9 mouse cellular contexts compared by ENCODE assay signal in genomic region chr9:64119898-64120297, GRCm38 (mm10). TPM values are rescaled to one million over a fixed set of nuclear protein-coding genes. Genes with fewer than 3 reads are reported as not detected.
DNase-seq lines count a peak whose midpoint lies in the region; ATAC-seq and TF ChIP-seq lines count a peak whose summit lies in the region.
"Had no signal": no experiment of that assay in that cellular context is flagged by ENCODE, and none has a peak within 500 bp of the region (broad histone marks: within the 10 kb centered on the region; RNA-seq: fewer than 3 reads in every experiment).

No protein-coding gene starts in this region.

- peaks cover 7% of the 10 kb centered on the region for H3K4me1 ChIP-seq in midbrain, embryonic 10.5 days
- H3K4me1 ChIP-seq in midbrain, embryonic 13.5 days (replicated peaks) = no peaks in the 10 kb centered on the region
- H3K4me1 ChIP-seq in lung, adult 2 months (ENCODE audit: control insufficient read depth, insufficient read depth, low read length) = no peaks in the 10 kb centered on the region; the same call in 1 of the 2 replicates
- H3K4me1 ChIP-seq: neural tube, embryonic 13.5 days had no signal

- H3K27ac ChIP-seq in midbrain, embryonic 10.5 days (replicated peaks) = no peak overlapping the region
- no peak overlapping the region for H3K27ac ChIP-seq in midbrain, embryonic 13.5 days
- H3K27ac ChIP-seq: neural tube, embryonic 13.5 days had no signal

- TF ChIP-seq CTCF in lung, adult 2 months (IDR thresholded peaks at IDR 0.05; ENCODE audit: insufficient read depth, low read length) = peak; percentile 79

- no peak overlapping the region for H3K9ac ChIP-seq in midbrain, embryonic 13.5 days (replicated peaks)
- H3K9ac ChIP-seq: neural tube, embryonic 13.5 days had no signal

- no peak overlapping the region for H3K4me2 ChIP-seq in midbrain, embryonic 13.5 days (replicated peaks)
- H3K4me2 ChIP-seq: neural tube, embryonic 13.5 days had no signal

- WGBS in midbrain, embryonic 10.5 days = 33% methylated on average over 8 of the region's 8 CpGs
- WGBS in midbrain, embryonic 13.5 days = 37% methylated on average over 8 of the region's 8 CpGs
- WGBS in lung, adult 2 months = 31% methylated on average over 8 of the region's 8 CpGs

- H3K9me3 ChIP-seq in midbrain, embryonic 10.5 days (replicated peaks) = no peaks in the 10 kb centered on the region
- H3K9me3 ChIP-seq in midbrain, embryonic 13.5 days = no peaks in the 10 kb centered on the region
- H3K9me3 ChIP-seq: neural tube, embryonic 13.5 days had no signal

- peak; percentile 60 for DNase-seq in midbrain, embryonic 10.5 days (ENCODE audit: low spot score)
- DNase-seq in Muller cell, postnatal 12 days (ENCODE audit: inconsistent ontology term) = peak; percentile 53
- DNase-seq in c-Kit-positive CD71-negative TER-119-negative erythroid progenitor cells, embryonic 14.5 days (ENCODE audit: low read depth) = peak; percentile 80
- peak; percentile 30 for DNase-seq in hindlimb bud, embryonic 11.5 days (ENCODE audit: extremely low spot score, low read depth, low spot score)
- peak; percentile 37 for DNase-seq in lung, adult 2 months
- DNase-seq in spleen, postnatal 36 days (ENCODE audit: low spot score in 2 of 2) = peak; percentile 19 to 27

- H3K4me3 ChIP-seq in midbrain, embryonic 10.5 days = no peak overlapping the region
- no peak overlapping the region for H3K4me3 ChIP-seq in midbrain, embryonic 13.5 days (replicated peaks)
- no peak overlapping the region for H3K4me3 ChIP-seq in lung, adult 2 months (replicated peaks; ENCODE audit: extremely low read depth, low read depth, low read length)
- H3K4me3 ChIP-seq: neural tube, embryonic 13.5 days had no signal

- TF ChIP-seq POLR2A in lung, adult 2 months (IDR thresholded peaks at IDR 0.05; ENCODE audit: borderline replicate concordance, extremely low read depth, low read depth, low read length) = no peak

- H3K36me3 ChIP-seq in midbrain, embryonic 10.5 days = no peaks in the 10 kb centered on the region
- no peaks in the 10 kb centered on the region for H3K36me3 ChIP-seq in midbrain, embryonic 13.5 days
- H3K36me3 ChIP-seq: neural tube, embryonic 13.5 days had no signal

- ATAC-seq in midbrain, embryonic 13.5 days = no peak

- no peaks in the 10 kb centered on the region for H3K27me3 ChIP-seq in midbrain, embryonic 10.5 days (ENCODE audit: low read depth, poor library complexity, severe bottlenecking)
- no peaks in the 10 kb centered on the region for H3K27me3 ChIP-seq in midbrain, embryonic 13.5 days
- H3K27me3 ChIP-seq: neural tube, embryonic 13.5 days had no signal

RNA-seq across cellular contexts. Expression of gene Lctl, which starts 3.0 kb away (rescaled TPM):
- polyA plus RNA-seq in midbrain, embryonic 10.5 days (2016; fragmentation: Nextera tagmentation; extraction: Ambion mirVana) = 0.14 TPM in 1 of 2 replicates, not detected in the other
- polyA plus RNA-seq in midbrain, embryonic 13.5 days (2015; fragmentation: Nextera tagmentation; extraction: Ambion mirVana) = not detected in 2 replicates
- polyA plus RNA-seq in lung, adult 2 months (2012; rRNA removed) = 2.9 TPM in 2 replicates
- polyA plus RNA-seq: heart, embryonic 14.5 days; neural tube, embryonic 13.5 days had no signal

RNA-seq across cellular contexts. Expression of gene Zwilch, which starts 53.0 kb away (rescaled TPM):
- polyA plus RNA-seq in midbrain, embryonic 10.5 days (2016; fragmentation: Nextera tagmentation; extraction: Ambion mirVana) = 42.6 and 42.8 TPM in 2 replicates
- 9.3 and 10.9 TPM in 2 replicates for polyA plus RNA-seq in midbrain, embryonic 13.5 days (2015; fragmentation: Nextera tagmentation; extraction: Ambion mirVana)
- 0.43 and 0.91 TPM in 2 replicates for polyA plus RNA-seq in lung, adult 2 months (2012; rRNA removed)

RNA-seq across cellular contexts. Expression of gene Rpl4, which starts 53.3 kb away (rescaled TPM):
- 1,053 and 1,229 TPM in 2 replicates for polyA plus RNA-seq in midbrain, embryonic 10.5 days (2016; fragmentation: Nextera tagmentation; extraction: Ambion mirVana)
- polyA plus RNA-seq in midbrain, embryonic 13.5 days (2015; fragmentation: Nextera tagmentation; extraction: Ambion mirVana) = 668 and 675 TPM in 2 replicates
- polyA plus RNA-seq in lung, adult 2 months (2012; rRNA removed) = 232 and 320 TPM in 2 replicates

RNA-seq across cellular contexts. Expression of gene Snapc5, which starts 59.2 kb away (rescaled TPM):
- polyA plus RNA-seq in midbrain, embryonic 10.5 days (2016; fragmentation: Nextera tagmentation; extraction: Ambion mirVana) = 40.0 and 42.3 TPM in 2 replicates
- polyA plus RNA-seq in midbrain, embryonic 13.5 days (2015; fragmentation: Nextera tagmentation; extraction: Ambion mirVana) = 39.2 and 44.9 TPM in 2 replicates
- polyA plus RNA-seq in lung, adult 2 months (2012; rRNA removed) = 7.6 and 11.9 TPM in 2 replicates

Comparison
In these comparisons a context has a peak if more than half of its experiments do, and no peak if none do; other contexts are left out.
1. DNase-seq: peak in every context shown above with its lines; median percentile 80 in c-Kit-positive CD71-negative TER-119-negative erythroid progenitor cells, embryonic 14.5 days; 60 in midbrain, embryonic 10.5 days; 53 in Muller cell, postnatal 12 days; 37 in lung, adult 2 months; 30 in hindlimb bud, embryonic 11.5 days; 23 in spleen, postnatal 36 days.